Mouse (Mus musculus) cortical plate, adult 2 months (tissue): ENCODE measurements around the gene Phf1. TPM values are rescaled to one million over a fixed set of nuclear protein-coding genes. Genes with fewer than 3 reads are reported as not detected.
"Not testable (repeated sequence)": the region's sequence is repeated elsewhere in the genome, so short reads cannot be mapped to it uniquely, and the experiment has no call there.

Source experiments
- H3K27ac ChIP-seq: fragments of 200-500 bp; 2 replicates; pipeline ENCODE4 v1.5.1; 2012; ENCODE audit warnings: low read length, control low read depth, inconsistent platforms; ENCODE audit not compliant: insufficient read depth
- H3K4me1 ChIP-seq: fragments of 200-500 bp; 2 replicates; pipeline ENCODE4 v1.6.1; 2011; ENCODE audit warnings: low read length; ENCODE audit not compliant: control insufficient read depth, insufficient read depth
- H3K4me3 ChIP-seq: fragments of 200-500 bp; 2 replicates; pipeline ENCODE4 v1.5.1; 2011; ENCODE audit warnings: mild to moderate bottlenecking, low read length, control low read depth; ENCODE audit not compliant: insufficient read depth
- CTCF ChIP-seq: fragments of 200-500 bp; IDR thresholded peaks from 2 replicates; pipeline ENCODE4 v1.5.1; 2011; ENCODE audit warnings: mild to moderate bottlenecking, control low read depth, low read length; ENCODE audit not compliant: insufficient read depth; ENCODE audit errors: extremely low read depth
- POLR2A ChIP-seq: fragments of 200-500 bp; IDR thresholded peaks from 2 replicates; pipeline ENCODE4 v1.6.1; 2011; ENCODE audit warnings: mild to moderate bottlenecking, low read length, control low read depth; ENCODE audit not compliant: insufficient read depth; ENCODE audit errors: extremely low read depth
- polyA plus RNA-seq: library from polyadenylated mRNA; depleted of rRNA; stranded (reverse); fragments of >200 nt; gene quantifications from 2 replicates; pipeline ENCODE4 v1.2.3, GENCODE M21; 2012

The Phf1 gene
- polyA plus RNA-seq, 1 experiment: 47.7 TPM

DNA sequence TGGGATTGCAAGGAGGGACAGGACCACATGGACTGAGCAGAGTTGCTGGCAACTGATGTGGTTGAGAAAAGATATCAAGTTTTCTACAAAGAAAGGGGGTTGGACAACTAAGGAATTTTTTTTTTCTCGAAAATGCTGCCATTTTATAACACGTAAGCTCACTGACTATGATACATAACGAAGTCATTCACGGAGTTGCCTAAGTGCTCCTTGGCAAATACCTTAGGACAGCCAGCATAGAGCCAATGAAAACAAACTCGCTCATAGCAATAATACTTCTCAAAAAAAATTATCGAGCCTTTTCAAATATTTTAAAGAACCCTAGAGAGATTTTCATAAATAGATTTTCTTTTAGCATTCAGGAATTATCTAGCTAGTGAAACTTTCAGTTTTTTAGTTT is 31.9 kb upstream of the Phf1 start:
- Histone ChIP-seq H3K4me1 (no peaks in the 10 kb centered on the region), H3K4me3 (no peak overlapping the region), H3K27ac (no peak overlapping the region)
- TF ChIP-seq POLR2A (no peak), CTCF (no peak)

DNA sequence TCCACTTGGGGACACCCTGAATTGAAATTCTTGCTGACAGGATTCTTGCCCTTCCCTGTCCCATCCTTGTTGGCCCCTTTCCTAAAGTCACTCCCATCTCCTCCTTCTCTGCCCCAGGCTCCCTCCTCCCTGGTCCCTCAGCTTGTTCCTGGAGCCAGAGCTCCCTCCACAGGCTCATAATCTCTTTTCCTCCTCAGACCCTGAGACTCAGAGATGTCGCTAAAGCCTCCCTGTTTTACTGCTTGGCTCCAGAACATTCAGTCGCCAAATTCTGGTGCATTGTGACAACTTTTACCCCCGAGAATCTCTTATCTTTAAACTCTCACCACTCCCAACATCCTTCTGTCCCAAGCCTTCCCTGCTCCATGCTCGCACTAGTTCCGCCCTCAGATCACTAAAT is 28.5 kb upstream of the Phf1 start:
- no peak overlapping the region for H3K27ac ChIP-seq
- no peak overlapping the region for H3K4me3 ChIP-seq
- TF ChIP-seq POLR2A: no peak
- peak; percentile 19; the same call in 1 of the 2 replicates for TF ChIP-seq CTCF
- H3K4me1 ChIP-seq: no peaks in the 10 kb centered on the region

- not testable (repeated sequence) for H3K4me3 ChIP-seq, H3K4me1 ChIP-seq, H3K27ac ChIP-seq
Measured at GRCm38 (mm10) chr17:26907506-26907905, 25.3 kb upstream of the Phf1 start.

DNA sequence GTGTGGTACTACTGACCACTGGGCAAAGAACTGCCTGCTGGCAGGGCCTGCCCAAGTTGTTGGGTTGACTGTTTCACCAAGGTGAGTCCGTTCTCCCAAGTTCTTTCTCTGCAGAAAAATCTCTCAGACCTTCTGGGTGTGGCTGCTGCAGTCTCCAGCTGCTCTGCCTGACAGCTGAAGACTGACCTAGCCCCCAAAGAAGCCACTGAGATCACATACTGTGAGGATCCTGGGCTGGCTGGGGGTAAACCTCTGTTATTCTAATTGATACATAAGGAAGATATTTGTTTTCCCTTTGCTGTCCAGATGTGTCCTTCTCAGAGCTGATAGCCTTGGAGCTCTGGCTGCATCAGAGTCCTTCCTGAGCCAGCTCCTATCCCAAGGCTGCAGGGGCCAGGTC is 17.6 kb upstream of the Phf1 start:
- no peaks in the 10 kb centered on the region; the same call in 1 of the 2 replicates for H3K4me1 ChIP-seq
- H3K4me3 ChIP-seq: no peak overlapping the region
- TF ChIP-seq POLR2A (no peak), CTCF (no peak)
- no peak overlapping the region for H3K27ac ChIP-seq

DNA sequence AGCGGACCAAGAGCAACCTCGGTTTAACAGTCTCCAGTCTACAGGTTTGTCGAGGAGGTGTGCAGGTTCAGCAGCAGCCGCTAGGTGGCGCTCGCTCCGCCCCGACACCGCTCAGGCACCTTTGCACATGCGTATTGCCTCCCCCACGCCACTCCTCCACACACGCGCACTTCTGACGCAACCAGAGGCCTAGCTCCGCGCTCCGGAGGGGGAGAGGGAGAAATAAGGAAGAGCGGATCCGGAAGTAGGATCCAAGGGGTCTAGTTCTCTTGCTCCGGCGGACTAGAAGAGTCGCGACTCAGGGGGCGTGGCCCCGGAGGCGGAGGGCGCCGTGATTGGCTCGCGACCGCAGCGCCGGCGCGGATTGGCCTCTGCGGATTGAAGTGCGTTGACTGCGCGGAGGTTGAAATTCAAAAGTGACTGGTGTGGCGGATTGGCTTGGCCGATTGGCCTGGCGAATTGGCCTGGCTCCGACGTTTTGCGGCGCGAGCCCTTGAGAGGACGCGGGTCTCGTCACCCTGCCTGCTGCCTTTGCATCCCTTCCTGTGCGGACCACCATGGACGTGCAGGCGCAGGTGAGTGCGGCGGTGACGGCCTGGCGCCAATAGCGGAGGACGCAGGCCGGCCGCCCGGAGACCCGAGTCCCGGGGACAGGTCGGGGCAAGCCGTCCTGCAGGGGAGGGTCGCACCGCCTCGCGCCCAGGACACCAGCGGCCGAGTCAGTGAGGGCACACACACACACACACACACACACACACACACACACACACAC is 16.0 kb upstream of the Phf1 start, which contains the start of gene Kifc5b:
Gene Kifc5b, plus strand, starts transcription at position 381 of the 772 bp plus-strand sequence.
- Histone ChIP-seq H3K4me1 (no peaks in the 10 kb centered on the region; the same call in 1 of the 2 replicates), H3K4me3 (peak within 1 kb of the TSS; percentile 51), H3K27ac (no peak within 1 kb of the TSS)
- TF ChIP-seq CTCF: peak; percentile 96
- TF ChIP-seq POLR2A: no peak

- H3K4me3 ChIP-seq: peak overlapping the region; percentile 51
- H3K4me1 ChIP-seq, H3K27ac ChIP-seq: not testable (repeated sequence)
Measured at GRCm38 (mm10) chr17:26917560-26917959, 15.3 kb upstream of the Phf1 start.

DNA sequence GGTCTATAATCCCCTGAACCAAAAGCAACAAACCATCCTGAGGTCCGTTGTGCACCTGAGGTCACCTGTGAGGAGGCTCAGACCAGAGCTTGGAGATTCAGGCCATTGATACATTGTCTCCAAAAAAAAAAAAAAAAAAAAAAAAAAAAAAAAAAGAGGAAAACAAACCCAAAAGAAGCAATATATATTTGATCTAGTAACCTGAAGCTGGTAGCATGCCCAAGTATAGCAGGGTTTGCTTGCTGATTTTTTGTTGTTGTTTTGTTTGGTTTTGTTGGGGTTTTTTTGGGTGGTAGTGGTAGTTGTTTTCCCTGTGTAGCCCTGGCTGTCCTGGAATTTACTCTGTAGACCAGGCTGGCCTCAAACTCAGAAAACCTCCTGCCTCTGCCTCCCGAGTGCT is 14.5 kb upstream of the Phf1 start:
- no peak overlapping the region for H3K4me3 ChIP-seq

GRCm38 (mm10) chr17:26919516-26919915 is 13.3 kb upstream of the Phf1 start:
- not testable (repeated sequence) for H3K4me3 ChIP-seq, H3K4me1 ChIP-seq, H3K27ac ChIP-seq

More for the DNA sequence above, 14.5 kb upstream of the Phf1 start:
- no peak overlapping the region for H3K27ac ChIP-seq
- H3K4me1 ChIP-seq: no peaks in the 10 kb centered on the region; the same call in 1 of the 2 replicates
- TF ChIP-seq POLR2A (no peak), CTCF (no peak)

GRCm38 (mm10) chr17:26922368-26922767 is 10.5 kb upstream of the Phf1 start:
- not testable (repeated sequence) for H3K27ac ChIP-seq, H3K4me3 ChIP-seq, H3K4me1 ChIP-seq

- H3K27ac ChIP-seq, H3K4me1 ChIP-seq, H3K4me3 ChIP-seq: not testable (repeated sequence)
Measured at GRCm38 (mm10) chr17:26925414-26925813, 7.4 kb upstream of the Phf1 start.

GRCm38 (mm10) chr17:26931795-26932194 is 1.1 kb upstream of the Phf1 start:
- H3K4me3 ChIP-seq, H3K4me1 ChIP-seq, H3K27ac ChIP-seq: not testable (repeated sequence)
- peak; percentile 52 for TF ChIP-seq CTCF
